Mouse (Mus musculus): ENCODE results near the gene 4931409K22Rik. TPM values are rescaled to one million over a fixed set of nuclear protein-coding genes. Genes with fewer than 3 reads are reported as not detected.

The 4931409K22Rik gene
- polyA plus RNA-seq, 1 experiment from 2014 or later: 0.05 TPM

GRCm38 (mm10) chr5:24526889-24527230, 29.7 kb downstream of the 4931409K22Rik start, which contains the start of gene Gbx1:
Gene Gbx1 (minus strand): TSS chr5:24527202.
- peak; percentile 54 for DNase-seq (ENCODE audit: low spot score)
- Histone ChIP-seq H3K4me1 (peaks cover 39% of the 10 kb centered on the region), H3K36me3 (no peaks in the 10 kb centered on the region), H3K27ac (replicated peaks) (peak within 1 kb of the TSS; percentile 55), H3K9me3 (replicated peaks) (no peaks in the 10 kb centered on the region), H3K4me3 (peak within 1 kb of the TSS; percentile 60), H3K27me3 (ENCODE audit: low read depth, poor library complexity, severe bottlenecking) (peaks cover 99% of the 10 kb centered on the region)
- under 1% methylated on average over 48 of the region's 49 CpGs for WGBS

DNA sequence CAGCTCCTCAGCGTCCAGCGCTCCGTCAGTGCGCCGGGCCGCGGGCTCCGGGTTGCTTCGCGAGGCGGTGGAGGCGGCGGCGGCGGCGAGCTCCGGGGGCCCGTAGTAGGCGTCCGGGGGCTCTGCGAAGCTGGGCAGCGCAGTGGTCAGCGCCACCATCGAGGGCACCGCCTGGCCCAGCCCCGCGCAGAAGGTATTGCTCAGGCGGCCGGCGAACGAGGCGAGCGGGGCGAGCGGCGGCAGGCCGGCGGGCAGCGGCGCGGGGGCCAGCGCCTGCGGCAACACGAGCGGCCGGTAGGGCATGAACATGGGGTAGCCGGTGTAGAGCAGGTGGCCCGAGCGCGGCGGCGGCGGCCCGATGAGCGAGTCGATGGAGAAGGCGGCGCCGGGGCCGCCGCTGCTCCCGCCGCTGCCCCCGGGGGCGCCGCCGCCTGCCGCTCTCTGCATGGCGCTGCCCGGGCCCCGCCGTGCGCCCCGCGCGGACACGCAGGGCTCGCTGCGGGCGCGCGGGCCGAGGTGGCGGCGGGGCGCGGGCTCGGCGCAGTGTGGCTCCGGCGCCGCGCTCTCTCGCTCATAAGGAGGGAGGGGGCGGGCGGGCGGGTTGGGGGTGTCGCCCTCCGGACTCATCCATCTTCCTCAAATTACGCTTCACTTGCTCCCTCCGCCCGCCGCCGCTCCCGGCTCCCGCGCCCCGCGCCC, 30.3 kb downstream of the 4931409K22Rik start:
- under 1% methylated on average over 91 of the region's 109 CpGs for WGBS
- peaks cover 39% of the 10 kb centered on the region for H3K4me1 ChIP-seq
- H3K27ac ChIP-seq (replicated peaks): peak overlapping the region; percentile 55
- H3K27me3 ChIP-seq (ENCODE audit: low read depth, poor library complexity, severe bottlenecking): peaks cover 99% of the 10 kb centered on the region
- peak; percentile 53 for DNase-seq (ENCODE audit: low spot score)
- H3K36me3 ChIP-seq: no peaks in the 10 kb centered on the region
- no peaks in the 10 kb centered on the region for H3K9me3 ChIP-seq (replicated peaks)
- peak overlapping the region; percentile 60 for H3K4me3 ChIP-seq

GRCm38 (mm10) chr5:24525360-24526189, 31.0 kb downstream of the 4931409K22Rik start:
- DNase-seq (ENCODE audit: low spot score): peak; percentile 53
- no peaks in the 10 kb centered on the region for H3K9me3 ChIP-seq (replicated peaks)
- H3K4me3 ChIP-seq: peak overlapping the region; percentile 60
- WGBS: 5% methylated on average over 34 of the region's 34 CpGs
- no peak overlapping the region; the same call in 1 of the 2 replicates for H3K27ac ChIP-seq (replicated peaks)
- peaks cover 97% of the 10 kb centered on the region for H3K27me3 ChIP-seq (ENCODE audit: low read depth, poor library complexity, severe bottlenecking)
- H3K36me3 ChIP-seq: no peaks in the 10 kb centered on the region
- H3K4me1 ChIP-seq: peaks cover 39% of the 10 kb centered on the region

- Histone ChIP-seq H3K4me1 (peaks cover 36% of the 10 kb centered on the region), H3K27ac (replicated peaks) (no peak overlapping the region), H3K9me3 (replicated peaks) (no peaks in the 10 kb centered on the region), H3K36me3 (no peaks in the 10 kb centered on the region), H3K27me3 (ENCODE audit: low read depth, poor library complexity, severe bottlenecking) (peaks cover 98% of the 10 kb centered on the region), H3K4me3 (no peak overlapping the region)
- no peak for DNase-seq (ENCODE audit: low spot score)
- 10% methylated on average over 4 of the region's 4 CpGs for WGBS
Measured at GRCm38 (mm10) chr5:24524522-24524921, 32.1 kb downstream of the 4931409K22Rik start.

- WGBS: 25% methylated on average over 8 of the region's 8 CpGs
- peaks cover 36% of the 10 kb centered on the region for H3K4me1 ChIP-seq
- no peaks in the 10 kb centered on the region for H3K9me3 ChIP-seq (replicated peaks)
- H3K4me3 ChIP-seq: no peak overlapping the region
- no peak overlapping the region for H3K27ac ChIP-seq (replicated peaks)
- DNase-seq (ENCODE audit: low spot score): no peak
- no peaks in the 10 kb centered on the region for H3K36me3 ChIP-seq
- H3K27me3 ChIP-seq (ENCODE audit: low read depth, poor library complexity, severe bottlenecking): peaks cover 91% of the 10 kb centered on the region
Measured at GRCm38 (mm10) chr5:24523806-24524205, 32.8 kb downstream of the 4931409K22Rik start.

DNA sequence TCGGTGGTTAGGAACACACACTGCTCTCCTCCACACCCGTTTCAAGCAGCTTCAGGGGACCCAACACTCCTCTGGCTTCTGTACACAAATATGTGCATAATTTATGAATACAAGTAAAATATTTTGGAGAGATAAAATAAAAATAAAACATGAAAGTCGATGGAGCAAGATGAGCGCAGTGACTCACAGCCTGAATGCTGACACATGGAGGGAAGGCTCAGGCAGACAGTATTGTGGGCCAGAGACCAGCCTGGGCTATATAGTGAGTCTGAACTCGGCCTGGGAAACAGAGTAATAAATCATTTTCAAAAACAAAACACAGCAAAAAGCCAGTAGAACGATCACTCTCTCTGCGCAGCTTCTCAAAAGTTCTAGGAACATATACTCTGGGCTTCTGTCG, 35.2 kb downstream of the 4931409K22Rik start:
- Histone ChIP-seq H3K9me3 (replicated peaks) (no peaks in the 10 kb centered on the region), H3K27me3 (ENCODE audit: low read depth, poor library complexity, severe bottlenecking) (peaks cover 67% of the 10 kb centered on the region), H3K27ac (replicated peaks) (no peak overlapping the region), H3K4me1 (peaks cover 23% of the 10 kb centered on the region), H3K4me3 (no peak overlapping the region), H3K36me3 (no peaks in the 10 kb centered on the region)
- WGBS: 72% methylated on average over 8 of the region's 8 CpGs
- DNase-seq (ENCODE audit: low spot score): no peak

DNA sequence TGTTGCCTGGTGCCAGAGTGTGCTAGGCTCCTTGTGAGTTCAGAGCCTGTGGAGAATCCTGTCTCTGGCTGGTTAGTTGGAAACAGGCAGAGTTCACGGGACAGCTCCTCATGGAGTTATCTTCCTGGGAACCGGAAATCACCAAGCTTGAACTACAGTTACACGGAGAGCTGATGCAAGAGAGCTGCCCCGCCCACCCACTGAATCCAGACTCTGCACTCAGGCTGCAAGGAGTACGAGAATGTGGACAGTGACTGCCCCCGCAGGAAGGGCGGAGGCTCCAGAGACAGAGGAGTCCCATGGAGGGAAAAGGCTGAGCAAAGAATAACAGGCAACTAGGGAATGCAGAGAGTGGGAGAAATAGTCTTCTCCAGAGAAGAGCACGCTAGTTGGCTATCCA, 44.3 kb downstream of the 4931409K22Rik start:
- no peak for DNase-seq (ENCODE audit: low spot score)
- H3K27ac ChIP-seq (replicated peaks): no peak overlapping the region
- H3K36me3 ChIP-seq: no peaks in the 10 kb centered on the region
- peaks cover 4% of the 10 kb centered on the region; the same call in 1 of the 2 replicates for H3K4me1 ChIP-seq
- WGBS: 58% methylated on average over 8 of the region's 8 CpGs
- H3K9me3 ChIP-seq (replicated peaks): no peaks in the 10 kb centered on the region
- no peaks in the 10 kb centered on the region; the same call in 1 of the 2 replicates for H3K27me3 ChIP-seq (ENCODE audit: low read depth, poor library complexity, severe bottlenecking)
- H3K4me3 ChIP-seq: no peak overlapping the region

GRCm38 (mm10) chr5:24510635-24511034, 46.0 kb downstream of the 4931409K22Rik start:
- Histone ChIP-seq H3K27me3 (ENCODE audit: low read depth, poor library complexity, severe bottlenecking) (peaks cover 8% of the 10 kb centered on the region; the same call in 1 of the 2 replicates), H3K27ac (replicated peaks) (no peak overlapping the region), H3K4me3 (no peak overlapping the region), H3K9me3 (replicated peaks) (no peaks in the 10 kb centered on the region), H3K36me3 (no peaks in the 10 kb centered on the region), H3K4me1 (peaks cover 4% of the 10 kb centered on the region; the same call in 1 of the 2 replicates)
- DNase-seq (ENCODE audit: low spot score): no peak
- WGBS: 59% methylated on average over 11 of the region's 11 CpGs

DNA sequence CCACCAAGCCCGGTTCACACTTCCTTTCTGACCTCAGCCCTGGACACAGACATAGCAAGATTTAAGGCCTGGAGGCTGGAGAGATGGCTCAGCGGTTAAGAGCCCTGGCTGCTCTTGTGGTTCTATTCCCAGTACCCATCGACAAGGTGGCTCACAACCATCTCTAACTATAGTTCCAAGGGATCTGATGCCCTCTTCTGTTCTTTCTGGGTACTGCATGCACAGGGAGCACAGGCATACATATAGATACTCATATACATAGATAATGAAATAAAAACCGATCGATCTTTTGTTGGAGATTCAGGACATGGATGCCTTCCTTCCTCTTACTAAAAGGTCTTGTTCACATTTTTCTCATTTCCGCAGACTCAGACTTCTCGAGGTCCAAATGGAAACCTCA, 48.2 kb downstream of the 4931409K22Rik start:
- DNase-seq (ENCODE audit: low spot score): no peak
- H3K27me3 ChIP-seq (ENCODE audit: low read depth, poor library complexity, severe bottlenecking): peaks cover 30% of the 10 kb centered on the region
- H3K36me3 ChIP-seq: no peaks in the 10 kb centered on the region
- H3K9me3 ChIP-seq (replicated peaks): no peaks in the 10 kb centered on the region
- 90% methylated on average over 7 of the region's 7 CpGs for WGBS
- H3K27ac ChIP-seq (replicated peaks): no peak overlapping the region
- peaks cover 20% of the 10 kb centered on the region for H3K4me1 ChIP-seq
- H3K4me3 ChIP-seq: no peak overlapping the region

DNA sequence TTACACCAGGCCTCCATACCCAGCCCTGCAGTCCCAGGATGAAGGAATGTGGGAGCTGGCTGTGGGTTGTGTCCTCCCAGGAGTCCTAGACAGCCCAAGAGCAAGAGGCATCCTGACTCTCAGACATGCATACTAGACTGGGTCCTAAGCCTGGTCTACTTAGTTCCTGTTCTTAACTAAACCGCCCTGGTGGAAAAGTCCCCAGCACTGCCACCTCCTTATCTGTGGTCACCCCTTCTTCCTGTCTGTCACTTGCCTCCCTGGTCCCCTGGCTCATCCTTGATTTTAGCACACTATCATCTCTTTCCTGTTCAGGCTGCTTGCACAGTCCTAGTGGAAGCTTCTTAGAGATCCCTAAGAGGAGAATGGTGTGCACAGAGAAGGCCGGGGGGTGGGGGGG, 51.1 kb downstream of the 4931409K22Rik start:
- no peak for DNase-seq (ENCODE audit: low spot score)
- H3K4me1 ChIP-seq: peaks cover 19% of the 10 kb centered on the region
- peaks cover 24% of the 10 kb centered on the region for H3K36me3 ChIP-seq
- H3K27me3 ChIP-seq (ENCODE audit: low read depth, poor library complexity, severe bottlenecking): peaks cover 38% of the 10 kb centered on the region
- no peaks in the 10 kb centered on the region for H3K9me3 ChIP-seq (replicated peaks)
- WGBS: 57% methylated on average over 2 of the region's 2 CpGs
- H3K4me3 ChIP-seq: no peak overlapping the region
- H3K27ac ChIP-seq (replicated peaks): no peak overlapping the region

DNA sequence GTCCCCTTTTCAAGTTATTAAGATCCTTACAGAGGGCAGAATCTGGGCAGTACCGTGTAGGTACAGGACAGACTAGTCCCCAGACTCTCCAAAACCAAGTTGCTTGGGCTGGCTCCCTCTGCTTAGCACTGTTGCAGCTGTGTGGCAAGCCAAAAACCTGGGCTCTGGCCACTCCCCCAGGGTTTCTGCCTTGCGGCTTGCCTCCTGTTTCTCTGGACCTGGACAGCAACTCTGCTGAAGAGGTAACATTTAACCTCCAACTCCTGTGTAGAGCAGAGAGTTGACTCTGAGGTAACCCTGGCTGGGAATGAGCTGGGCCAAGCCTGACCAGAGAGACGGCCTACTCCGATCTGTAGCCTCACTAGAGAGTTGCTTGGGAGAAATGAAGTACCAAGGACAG, 53.8 kb downstream of the 4931409K22Rik start:
- no peak overlapping the region for H3K27ac ChIP-seq (replicated peaks)
- DNase-seq (ENCODE audit: low spot score): no peak
- H3K4me1 ChIP-seq: peaks cover 20% of the 10 kb centered on the region
- H3K4me3 ChIP-seq: no peak overlapping the region
- peaks cover 51% of the 10 kb centered on the region for H3K36me3 ChIP-seq
- peaks cover 38% of the 10 kb centered on the region for H3K27me3 ChIP-seq (ENCODE audit: low read depth, poor library complexity, severe bottlenecking)
- WGBS: 83% methylated on average over 4 of the region's 4 CpGs
- H3K9me3 ChIP-seq (replicated peaks): no peaks in the 10 kb centered on the region

DNA sequence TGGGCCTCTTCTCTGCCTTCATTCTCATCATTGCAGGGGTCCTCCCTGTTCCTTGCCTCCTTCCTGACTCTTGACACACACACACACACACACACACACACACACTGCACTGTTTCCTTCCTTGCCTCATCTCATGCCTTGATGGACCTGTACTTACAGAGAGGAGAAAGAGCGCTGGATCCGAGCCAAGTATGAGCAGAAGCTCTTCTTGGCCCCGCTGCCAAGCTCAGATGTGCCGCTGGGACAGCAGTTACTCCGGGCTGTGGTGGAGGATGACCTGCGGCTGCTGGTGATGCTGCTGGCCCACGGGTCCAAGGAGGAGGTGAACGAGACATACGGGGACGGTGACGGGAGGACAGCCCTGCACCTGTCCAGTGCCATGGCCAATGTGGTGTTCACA, 55.8 kb downstream of the 4931409K22Rik start:
- Histone ChIP-seq H3K27ac (replicated peaks) (no peak overlapping the region), H3K4me1 (peaks cover 24% of the 10 kb centered on the region), H3K27me3 (ENCODE audit: low read depth, poor library complexity, severe bottlenecking) (peaks cover 32% of the 10 kb centered on the region), H3K9me3 (replicated peaks) (no peaks in the 10 kb centered on the region), H3K4me3 (no peak overlapping the region), H3K36me3 (peaks cover 71% of the 10 kb centered on the region)
- 94% methylated on average over 11 of the region's 11 CpGs for WGBS
- DNase-seq (ENCODE audit: low spot score): no peak

- H3K27ac ChIP-seq (replicated peaks): no peak overlapping the region
Measured at GRCm38 (mm10) chr5:24499113-24499512, 57.5 kb downstream of the 4931409K22Rik start.

More at GRCm38 (mm10) chr5:24499113-24499512, 57.5 kb downstream of the 4931409K22Rik start:
- Histone ChIP-seq H3K9me3 (replicated peaks) (no peaks in the 10 kb centered on the region), H3K4me3 (no peak overlapping the region), H3K4me1 (peaks cover 10% of the 10 kb centered on the region), H3K36me3 (peaks cover 88% of the 10 kb centered on the region), H3K27me3 (ENCODE audit: low read depth, poor library complexity, severe bottlenecking) (peaks cover 15% of the 10 kb centered on the region)
- WGBS: 86% methylated on average over 10 of the region's 10 CpGs
- no peak for DNase-seq (ENCODE audit: low spot score)
